Mouse (Mus musculus) granulocyte monocyte progenitor cell, adult 5-6 weeks (primary cell): ENCODE measurements at regions not wholly inside any gene's neighbourhood (a gene's known extent, or its start where the extent isn't known, plus 50 kb on each side); places are given as distances from the start of the nearest gene placed in this dataset.

ENCODE experiments used
- ATAC-seq: replicated peaks from 2 replicates; pipeline ENCODE4 v1.8.0; 2016; ENCODE audit warnings: mild to moderate bottlenecking, moderate TSS enrichment, inconsistent platforms; ENCODE audit not compliant: poor library complexity, severe bottlenecking

DNA sequence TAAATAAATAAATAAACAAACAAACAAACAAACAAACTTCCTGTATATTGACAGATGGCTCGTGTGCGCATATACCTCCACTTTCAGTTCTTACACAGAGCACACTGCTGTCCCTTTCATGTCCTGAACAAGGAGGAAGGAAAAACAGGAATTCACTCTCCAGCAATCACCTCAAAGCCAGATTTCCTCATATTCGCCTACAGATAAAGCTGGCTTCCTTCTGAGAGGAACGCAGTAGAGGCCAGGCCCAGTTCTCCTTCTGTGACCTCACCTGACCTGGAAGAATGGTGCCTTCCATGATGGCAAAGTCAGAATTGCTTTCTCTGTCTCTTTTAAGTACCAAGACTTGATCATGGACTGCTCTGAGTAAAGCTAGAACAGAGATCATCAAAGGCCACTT lies 98.1 kb upstream of the Myo10 start:
- ATAC-seq: peak; percentile 30; the same call in 1 of the 2 replicates

DNA sequence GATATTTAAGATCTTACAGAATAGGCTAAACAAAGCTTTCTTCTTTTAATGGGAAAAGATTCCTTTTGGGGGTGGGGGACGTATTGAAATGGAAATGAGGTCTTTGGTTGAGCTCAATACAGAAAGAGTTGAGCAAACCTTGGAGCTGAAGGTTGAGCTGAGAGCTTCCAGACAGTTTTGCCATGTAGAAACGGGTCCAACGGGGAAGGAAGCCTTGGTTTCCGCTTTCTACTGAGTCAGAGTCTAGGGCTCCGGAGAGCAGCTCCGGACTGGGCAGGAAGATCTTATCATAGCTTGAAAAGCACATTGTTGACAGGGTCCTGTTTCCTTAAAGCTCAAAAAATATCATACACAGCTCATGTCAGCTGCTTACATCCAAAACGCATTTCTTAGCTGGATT lies 97.0 kb upstream of the Myo10 start:
- ATAC-seq: peak; percentile 67

DNA sequence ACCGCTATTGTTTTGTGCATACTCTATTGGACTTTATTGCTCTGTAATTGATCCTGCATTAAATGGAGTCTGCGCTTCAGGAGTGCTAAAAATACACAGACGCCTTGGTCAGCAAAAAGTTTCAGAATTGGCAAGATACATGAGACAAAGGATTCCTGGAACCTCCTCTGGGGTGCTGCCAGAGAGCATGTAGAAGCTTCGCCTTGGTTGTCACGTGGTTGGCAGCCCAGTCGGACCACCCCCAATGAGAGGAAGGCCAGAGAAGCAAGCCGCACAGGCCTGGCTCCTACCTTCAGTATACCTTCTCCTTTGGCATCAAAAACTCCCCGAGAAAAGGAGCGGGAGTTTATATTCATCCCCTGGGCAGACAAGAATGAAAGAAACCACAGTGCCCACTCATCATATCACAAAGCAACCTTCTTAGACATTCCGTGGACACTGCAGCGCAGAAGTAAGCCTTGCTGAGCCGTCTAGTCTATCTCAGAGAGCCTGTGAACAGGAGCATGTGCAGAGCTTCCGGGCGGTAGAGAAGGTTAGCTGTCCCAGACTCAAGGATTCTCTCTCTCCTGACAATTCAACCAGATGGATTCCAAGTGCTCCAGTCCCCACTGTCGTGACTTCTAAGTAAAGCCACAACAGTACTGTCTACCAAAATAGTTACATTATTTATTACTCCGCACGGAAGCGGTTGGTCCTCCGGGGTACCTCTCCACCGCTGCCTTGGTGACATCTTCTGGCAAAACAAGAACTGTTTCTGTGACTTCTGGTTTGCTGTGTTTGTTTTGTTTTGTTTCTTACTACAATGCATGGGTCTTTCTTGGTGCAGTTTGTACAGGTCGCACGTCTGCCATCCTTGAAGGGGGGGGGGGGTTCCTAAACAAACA lies 85.6 kb upstream of the Myo10 start:
- ATAC-seq: peak; percentile 24

DNA sequence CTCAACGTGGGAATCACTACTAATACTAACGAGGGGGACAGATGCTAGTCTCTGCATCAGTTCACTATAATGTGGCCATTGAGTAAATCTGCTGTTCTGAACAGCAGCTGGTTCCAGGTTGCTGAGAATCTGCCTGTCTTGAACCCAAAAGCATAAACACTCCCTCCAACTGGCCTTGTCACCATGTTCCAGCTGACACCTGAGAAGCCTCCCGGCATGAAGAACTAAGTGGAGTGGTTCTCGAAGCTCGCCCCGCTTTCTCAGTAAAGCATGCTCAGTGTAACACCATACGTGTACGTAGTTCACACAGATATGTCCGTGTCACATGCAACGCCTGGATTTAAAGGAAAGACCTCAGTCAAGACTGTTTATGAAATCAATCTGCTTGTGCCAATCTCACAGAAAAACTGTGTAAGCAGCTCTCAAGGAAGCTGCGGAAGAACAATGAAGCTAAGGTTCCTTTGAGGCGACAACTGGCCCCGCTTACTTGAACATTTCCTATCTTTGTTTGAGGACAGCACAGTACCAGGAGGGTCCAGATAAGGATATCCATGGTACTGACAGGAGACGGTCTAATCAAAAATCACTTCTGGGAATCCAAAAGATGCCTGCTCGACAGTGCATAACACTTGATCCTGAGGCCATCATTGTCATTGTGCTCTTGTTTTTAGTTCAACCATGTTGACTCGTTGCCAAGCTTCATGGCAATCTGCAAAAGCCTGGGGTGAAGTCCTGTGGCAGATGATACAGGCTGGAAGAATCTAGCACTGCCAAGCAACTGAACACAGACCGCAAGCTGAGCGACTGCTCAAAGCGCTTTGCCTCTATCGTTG lies 82.8 kb upstream of the Myo10 start:
- no peak for ATAC-seq

- no peak for ATAC-seq
These were observed 79.9 kb upstream of the Myo10 start for GRCm38 (mm10) chr15:25542382-25542781.

- ATAC-seq: no peak
These were observed 76.1 kb upstream of the Myo10 start for GRCm38 (mm10) chr15:25546185-25546584.

DNA sequence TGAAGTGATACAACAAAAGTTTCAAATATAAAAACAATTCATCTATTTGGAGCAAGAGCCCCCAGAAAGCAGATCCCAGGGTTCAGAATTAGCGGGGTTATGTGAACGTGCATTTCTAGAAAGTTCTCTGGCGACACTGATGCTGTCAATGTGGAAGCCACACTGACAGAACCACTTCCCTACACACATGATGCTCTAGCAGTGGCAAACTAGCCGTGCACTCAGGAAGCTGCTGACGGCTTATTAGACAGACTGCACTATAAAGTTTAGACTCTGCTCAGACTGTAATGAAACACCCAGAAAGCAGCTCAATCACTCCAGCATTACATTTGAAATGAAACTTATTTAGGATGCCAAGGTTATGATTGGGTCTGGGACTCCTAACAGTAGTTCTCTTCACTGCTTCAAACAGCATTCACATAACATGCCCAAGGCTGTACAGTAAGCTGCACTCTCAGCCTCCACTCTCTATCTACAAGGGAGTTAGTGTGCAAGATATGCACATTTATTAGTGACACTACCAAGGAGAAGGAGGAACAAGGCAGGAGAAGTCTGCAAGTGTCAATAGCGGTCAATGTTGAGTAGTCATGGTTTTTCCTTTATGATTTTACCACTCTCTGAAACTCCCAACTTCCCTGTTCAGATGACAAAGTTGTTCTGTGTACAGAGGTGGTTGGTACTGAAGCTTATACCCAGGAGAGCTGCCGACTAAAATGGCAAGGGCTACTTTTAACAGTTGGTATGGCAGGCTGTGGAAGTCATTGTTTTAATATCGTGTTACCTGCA lies 71.9 kb upstream of the Myo10 start:
- ATAC-seq: peak; percentile 63

GRCm38 (mm10) chr15:25554945-25555344 lies 67.4 kb upstream of the Myo10 start:
- ATAC-seq: no peak

DNA sequence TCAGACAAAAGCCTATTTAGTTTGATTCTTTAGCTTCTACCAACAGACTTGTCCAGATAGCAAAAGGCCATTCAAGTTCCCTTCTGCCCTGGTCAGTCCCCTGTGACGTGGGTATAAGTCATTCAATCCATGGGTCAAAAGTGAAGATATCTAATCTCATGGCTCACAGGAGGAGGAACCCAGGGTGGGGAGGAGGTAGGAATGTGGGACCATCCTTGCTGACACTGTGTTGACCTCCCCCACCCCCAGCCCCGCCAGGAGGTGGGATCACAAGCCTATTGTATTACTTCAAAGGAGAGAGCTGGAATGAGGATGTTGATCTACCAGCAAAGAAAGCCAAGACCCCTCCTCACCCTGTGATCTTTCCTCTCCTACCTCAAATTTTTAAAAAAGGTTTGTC lies 66.5 kb upstream of the Myo10 start:
- ATAC-seq: no peak

DNA sequence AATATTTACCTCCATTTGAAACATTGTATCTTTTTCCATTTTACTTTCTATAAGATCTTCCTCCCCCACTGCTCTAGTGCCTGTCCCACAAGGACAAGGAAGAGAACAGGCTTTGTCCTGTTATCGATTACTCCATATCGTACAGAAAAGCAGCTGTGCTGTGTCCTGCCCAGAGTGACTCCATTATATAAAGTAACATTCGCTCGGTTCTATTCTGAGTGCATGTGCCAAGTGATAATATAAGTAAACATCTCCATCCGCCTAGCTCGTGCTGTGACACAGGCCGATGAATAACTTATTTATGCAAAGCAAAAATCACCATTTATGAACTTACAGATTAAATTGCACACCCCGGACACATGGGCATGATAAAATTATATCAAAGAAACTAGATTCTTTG lies 64.8 kb upstream of the Myo10 start:
- no peak for ATAC-seq

GRCm38 (mm10) chr15:25558240-25558639 lies 64.1 kb upstream of the Myo10 start:
- no peak for ATAC-seq

DNA sequence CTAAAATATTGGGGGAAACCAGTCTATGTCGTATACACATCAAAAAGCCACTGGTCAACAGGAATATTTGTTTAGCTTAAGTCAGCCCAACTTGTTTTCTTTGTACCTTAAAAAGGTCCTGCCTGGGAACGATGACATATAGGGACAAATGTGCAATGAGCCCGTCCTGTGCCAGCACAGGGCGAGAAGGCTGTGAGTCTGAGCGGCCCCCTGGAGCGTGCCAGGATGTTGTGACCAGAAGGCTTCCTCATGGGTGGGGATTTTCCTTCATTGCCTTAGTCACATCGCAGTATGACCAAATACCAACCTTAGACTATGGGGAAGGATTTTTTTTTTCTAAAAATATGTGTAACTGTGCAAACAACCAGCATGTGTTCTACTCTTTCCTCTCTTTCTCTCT lies 58.7 kb upstream of the Myo10 start:
- ATAC-seq: no peak

GRCm38 (mm10) chr15:25572495-25572894 lies 49.8 kb upstream of the Myo10 start:
- no peak for ATAC-seq
